Mouse (Mus musculus) yolk sac, embryonic 10.5 days (tissue): ENCODE measurements at regions not wholly inside any gene's neighbourhood (a gene's known extent, or its start where the extent isn't known, plus 50 kb on each side); places are given as distances from the start of the nearest gene placed in this dataset.

Source experiments
- DNase-seq: peaks from one replicate; pipeline ENCODE4 v3.0.0-alpha.2; 2017; ENCODE audit warnings: low spot score

- DNase-seq = peak; percentile 9
Observed at GRCm38 (mm10) chr10:68606848-68607247, 65.2 kb upstream of the Cabcoco1 start.

- DNase-seq = no peak
Observed at GRCm38 (mm10) chr10:68611906-68612305, 70.2 kb upstream of the Cabcoco1 start.

GRCm38 (mm10) chr10:68612727-68613126, 71.0 kb upstream of the Cabcoco1 start:
- DNase-seq = no peak

- DNase-seq = no peak
Observed at GRCm38 (mm10) chr10:68623786-68624185, 82.1 kb upstream of the Cabcoco1 start.

GRCm38 (mm10) chr10:68625329-68625728, 83.6 kb upstream of the Cabcoco1 start:
- DNase-seq = peak; percentile 37

GRCm38 (mm10) chr10:68625752-68626151, 84.1 kb upstream of the Cabcoco1 start:
- peak; percentile 11 for DNase-seq

GRCm38 (mm10) chr10:68629486-68629885, 87.8 kb upstream of the Cabcoco1 start:
- DNase-seq = no peak

- no peak for DNase-seq
Observed at GRCm38 (mm10) chr10:68633180-68633579, 90.3 kb upstream of the Tmem26 start.

GRCm38 (mm10) chr10:68652700-68653099, 70.7 kb upstream of the Tmem26 start:
- no peak for DNase-seq

GRCm38 (mm10) chr10:68655491-68655890, 68.0 kb upstream of the Tmem26 start:
- no peak for DNase-seq

- no peak for DNase-seq
Observed at GRCm38 (mm10) chr10:68666094-68666493, 57.4 kb upstream of the Tmem26 start.

GRCm38 (mm10) chr10:68669330-68669729, 54.1 kb upstream of the Tmem26 start:
- no peak for DNase-seq

- no peak for DNase-seq
Observed at GRCm38 (mm10) chr10:68669992-68670391, 53.5 kb upstream of the Tmem26 start.

- no peak for DNase-seq
Observed at GRCm38 (mm10) chr10:68672291-68672690, 51.2 kb upstream of the Tmem26 start.

- no peak for DNase-seq
Observed at GRCm38 (mm10) chr10:68673102-68673872, 50.2 kb upstream of the Tmem26 start.
